Mouse (Mus musculus): ENCODE measurements around the gene Tmem132d. TPM values are rescaled to one million over a fixed set of nuclear protein-coding genes. Genes with fewer than 3 reads are reported as not detected.

Tmem132d gene
- polyA plus RNA-seq, 2 experiments = 0.33 to 0.58 TPM

DNA sequence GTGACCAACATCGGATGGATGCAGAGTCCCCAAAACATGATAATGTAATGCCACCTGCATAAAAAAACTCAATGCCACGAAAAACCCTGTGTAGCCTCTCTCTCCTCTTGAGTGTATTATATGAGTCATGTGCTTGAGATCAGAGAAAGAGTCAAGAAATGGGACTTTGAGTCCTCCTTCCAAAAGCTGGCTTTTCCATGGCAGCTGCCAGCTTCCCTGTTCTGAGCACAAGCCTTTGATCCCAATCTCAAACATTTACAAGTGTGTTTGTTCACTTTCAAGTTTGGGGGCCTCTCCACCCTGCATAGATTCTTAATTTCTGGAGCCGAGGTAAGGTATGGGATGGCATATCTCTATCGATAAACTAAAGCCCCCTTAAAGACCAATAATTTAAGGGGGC, 8.2 kb downstream of the Tmem132d start:
- Histone ChIP-seq H3K36me3 (ENCODE audit: control insufficient read depth, insufficient read depth, low read length) (no peaks in the 10 kb centered on the region), H3K4me1 (ENCODE audit: control insufficient read depth, insufficient read depth, low read length) (no peaks in the 10 kb centered on the region), H3K9me3 (ENCODE audit: control insufficient read depth, low read length) (peaks cover 3% of the 10 kb centered on the region; the same call in 1 of the 2 replicates), H3K27ac (replicated peaks; ENCODE audit: low read depth, low read length) (no peak overlapping the region), H3K27me3 (ENCODE audit: control insufficient read depth, insufficient read depth, low read length) (0 out of 2 replicates have a peak, but pooled peaks cover 3% of the 10 kb centered on the region), H3K4me3 (replicated peaks; ENCODE audit: low read length) (no peak overlapping the region), H3K9ac (ENCODE audit: low read depth, low read length, severe bottlenecking) (no peak overlapping the region), H3K4me2 (replicated peaks; ENCODE audit: low read depth, low read length, severe bottlenecking) (no peak overlapping the region)
- no peak for DNase-seq (ENCODE audit: low spot score)
- no peak for TF ChIP-seq POLR2A (IDR thresholded peaks at IDR 0.05; ENCODE audit: borderline replicate concordance, extremely low read depth, insufficient read depth, insufficient read length)
- no peak for ATAC-seq (ENCODE audit: low FRiP score, low read depth)
- WGBS = 73% methylated on average over 4 of the region's 4 CpGs

DNA sequence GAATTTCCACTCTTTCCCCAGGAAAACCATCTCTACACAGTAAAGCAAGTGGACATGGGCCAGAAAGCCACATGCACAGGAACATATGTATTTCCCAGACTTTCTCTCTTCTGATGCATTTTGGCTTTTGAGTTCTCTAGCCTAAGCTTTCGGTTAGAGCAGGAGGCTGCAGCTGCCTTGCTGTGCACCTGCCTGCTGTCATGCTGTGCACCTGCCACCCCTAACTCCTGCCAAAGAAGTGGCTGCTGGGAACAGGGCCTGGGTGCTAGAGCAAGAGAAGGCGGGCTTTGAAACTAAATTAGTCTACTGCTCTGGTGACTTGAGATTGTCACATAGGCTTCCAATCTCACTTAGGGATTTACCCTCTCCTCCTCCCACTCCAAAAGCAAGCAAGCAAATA, 8.7 kb downstream of the Tmem132d start:
- Histone ChIP-seq H3K27me3 (ENCODE audit: control insufficient read depth, insufficient read depth, low read length) (no peaks in the 10 kb centered on the region), H3K9me3 (ENCODE audit: control insufficient read depth, low read length) (peaks cover 3% of the 10 kb centered on the region; the same call in 1 of the 2 replicates), H3K27ac (replicated peaks; ENCODE audit: low read depth, low read length) (no peak overlapping the region), H3K9ac (ENCODE audit: low read depth, low read length, severe bottlenecking) (no peak overlapping the region), H3K4me1 (ENCODE audit: control insufficient read depth, insufficient read depth, low read length) (no peaks in the 10 kb centered on the region), H3K36me3 (ENCODE audit: control insufficient read depth, insufficient read depth, low read length) (no peaks in the 10 kb centered on the region), H3K4me3 (replicated peaks; ENCODE audit: low read length) (no peak overlapping the region), H3K4me2 (replicated peaks; ENCODE audit: low read depth, low read length, severe bottlenecking) (no peak overlapping the region)
- no peak for ATAC-seq (ENCODE audit: low FRiP score, low read depth)
- TF ChIP-seq POLR2A (IDR thresholded peaks at IDR 0.05; ENCODE audit: borderline replicate concordance, extremely low read depth, insufficient read depth, insufficient read length) = no peak
- 77% methylated on average over 2 of the region's 2 CpGs for WGBS
- no peak for DNase-seq (ENCODE audit: low spot score)

DNA sequence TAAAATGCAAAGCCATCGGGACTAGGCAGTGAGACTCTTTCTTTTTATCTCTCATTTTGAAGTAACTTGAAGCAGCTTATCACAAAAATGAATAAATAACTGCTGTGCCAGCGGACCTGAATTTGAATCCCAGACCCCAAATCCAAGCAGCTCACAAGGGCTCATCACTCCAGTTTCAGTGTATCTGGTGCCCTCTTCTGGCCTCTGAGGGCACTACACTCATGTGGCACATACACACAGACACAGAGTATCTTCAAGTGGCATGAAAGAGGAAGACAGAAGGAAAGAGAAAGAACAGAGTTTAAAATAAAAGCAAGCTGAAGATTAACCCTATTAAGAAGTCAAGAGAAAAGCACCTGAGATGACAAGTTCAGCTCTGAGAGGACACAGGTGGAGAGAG, 10.8 kb downstream of the Tmem132d start:
- DNase-seq (ENCODE audit: low spot score) = no peak
- H3K27me3 ChIP-seq (ENCODE audit: control insufficient read depth, insufficient read depth, low read length) = no peaks in the 10 kb centered on the region
- H3K36me3 ChIP-seq (ENCODE audit: control insufficient read depth, insufficient read depth, low read length) = no peaks in the 10 kb centered on the region
- no peaks in the 10 kb centered on the region for H3K4me1 ChIP-seq (ENCODE audit: control insufficient read depth, insufficient read depth, low read length)
- H3K4me2 ChIP-seq (replicated peaks; ENCODE audit: low read depth, low read length, severe bottlenecking) = no peak overlapping the region
- no peak overlapping the region for H3K27ac ChIP-seq (replicated peaks; ENCODE audit: low read depth, low read length)
- no peak for ATAC-seq (ENCODE audit: low FRiP score, low read depth)
- WGBS = 91% methylated on average over 2 of the region's 2 CpGs
- H3K9ac ChIP-seq (ENCODE audit: low read depth, low read length, severe bottlenecking) = no peak overlapping the region
- H3K4me3 ChIP-seq (replicated peaks; ENCODE audit: low read length) = no peak overlapping the region
- peaks cover 3% of the 10 kb centered on the region; the same call in 1 of the 2 replicates for H3K9me3 ChIP-seq (ENCODE audit: control insufficient read depth, low read length)
- no peak for TF ChIP-seq POLR2A (IDR thresholded peaks at IDR 0.05; ENCODE audit: borderline replicate concordance, extremely low read depth, insufficient read depth, insufficient read length)

DNA sequence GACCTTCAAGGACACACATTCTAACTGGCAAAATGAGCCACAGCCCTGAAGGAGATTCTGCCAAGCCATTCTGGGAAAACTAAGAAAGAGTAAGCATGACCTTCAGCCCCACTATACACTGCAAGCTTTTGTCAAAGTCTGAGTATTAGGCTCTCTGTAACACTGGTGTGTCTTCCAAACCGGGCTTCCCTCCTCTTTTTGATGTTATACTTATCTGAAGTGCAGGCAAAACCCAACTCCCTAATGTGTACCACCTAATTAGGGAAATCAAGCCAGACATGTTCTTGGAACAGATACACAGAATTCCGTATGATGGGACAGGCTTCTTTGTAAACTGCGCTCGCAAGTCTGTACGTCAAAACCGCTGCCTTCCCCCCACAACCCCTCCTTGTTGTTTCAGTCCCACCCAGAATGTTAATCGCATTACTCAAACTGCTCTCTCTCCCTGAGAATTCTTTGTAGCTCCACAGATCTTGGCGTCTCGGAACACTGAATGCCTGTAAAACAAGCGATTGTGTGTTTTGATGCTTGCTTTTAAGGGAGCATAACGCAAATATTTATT, 14.6 kb downstream of the Tmem132d start:
- TF ChIP-seq POLR2A (IDR thresholded peaks at IDR 0.05; ENCODE audit: borderline replicate concordance, extremely low read depth, insufficient read depth, insufficient read length) = no peak
- Histone ChIP-seq H3K36me3 (ENCODE audit: control insufficient read depth, insufficient read depth, low read length) (no peaks in the 10 kb centered on the region), H3K4me1 (ENCODE audit: control insufficient read depth, insufficient read depth, low read length) (no peaks in the 10 kb centered on the region), H3K27ac (replicated peaks; ENCODE audit: low read depth, low read length) (no peak overlapping the region), H3K4me2 (replicated peaks; ENCODE audit: low read depth, low read length, severe bottlenecking) (no peak overlapping the region), H3K9ac (ENCODE audit: low read depth, low read length, severe bottlenecking) (no peak overlapping the region), H3K4me3 (replicated peaks; ENCODE audit: low read length) (no peak overlapping the region), H3K9me3 (ENCODE audit: control insufficient read depth, low read length) (peaks cover 3% of the 10 kb centered on the region; the same call in 1 of the 2 replicates), H3K27me3 (ENCODE audit: control insufficient read depth, insufficient read depth, low read length) (no peaks in the 10 kb centered on the region)
- 69% methylated on average over 11 of the region's 11 CpGs for WGBS
- ATAC-seq (ENCODE audit: low FRiP score, low read depth) (no peak), DNase-seq (ENCODE audit: low spot score) (no peak)

DNA sequence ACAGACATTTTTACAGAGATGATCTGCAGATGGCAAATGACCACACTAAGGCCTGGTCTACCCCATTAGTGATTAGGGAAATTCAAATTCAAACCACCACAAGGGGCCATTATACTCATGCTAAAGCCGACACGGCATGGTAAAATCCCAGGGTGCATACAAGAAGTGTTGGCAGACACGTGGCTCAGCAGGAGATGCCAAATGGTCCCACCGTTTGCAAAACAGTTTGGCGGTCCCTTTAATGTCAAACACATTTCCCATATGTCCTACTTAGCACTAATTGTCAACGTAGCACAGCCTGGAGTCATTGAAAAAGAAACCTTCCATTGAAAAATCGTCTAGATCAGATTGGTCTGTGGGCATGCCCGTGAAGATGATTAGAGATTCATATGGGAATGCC, 18.8 kb downstream of the Tmem132d start:
- Histone ChIP-seq H3K9me3 (ENCODE audit: control insufficient read depth, low read length) (no peaks in the 10 kb centered on the region), H3K36me3 (ENCODE audit: control insufficient read depth, insufficient read depth, low read length) (no peaks in the 10 kb centered on the region), H3K4me3 (replicated peaks; ENCODE audit: low read length) (no peak overlapping the region), H3K4me2 (replicated peaks; ENCODE audit: low read depth, low read length, severe bottlenecking) (no peak overlapping the region), H3K9ac (ENCODE audit: low read depth, low read length, severe bottlenecking) (no peak overlapping the region), H3K27me3 (ENCODE audit: control insufficient read depth, insufficient read depth, low read length) (no peaks in the 10 kb centered on the region), H3K27ac (replicated peaks; ENCODE audit: low read depth, low read length) (no peak overlapping the region), H3K4me1 (ENCODE audit: control insufficient read depth, insufficient read depth, low read length) (no peaks in the 10 kb centered on the region)
- 27% methylated on average over 8 of the region's 8 CpGs for whole genome bisulfite sequencing
- ATAC-seq (ENCODE audit: low FRiP score, low read depth) (no peak), DNase-seq (ENCODE audit: low spot score) (no peak)
- TF ChIP-seq POLR2A (IDR thresholded peaks at IDR 0.05; ENCODE audit: borderline replicate concordance, extremely low read depth, insufficient read depth, insufficient read length) = no peak

All from limb, embryonic 14.5 days (tissue).